ENCODE assay signal across 29 mouse cellular contexts in the genomic region with DNA sequence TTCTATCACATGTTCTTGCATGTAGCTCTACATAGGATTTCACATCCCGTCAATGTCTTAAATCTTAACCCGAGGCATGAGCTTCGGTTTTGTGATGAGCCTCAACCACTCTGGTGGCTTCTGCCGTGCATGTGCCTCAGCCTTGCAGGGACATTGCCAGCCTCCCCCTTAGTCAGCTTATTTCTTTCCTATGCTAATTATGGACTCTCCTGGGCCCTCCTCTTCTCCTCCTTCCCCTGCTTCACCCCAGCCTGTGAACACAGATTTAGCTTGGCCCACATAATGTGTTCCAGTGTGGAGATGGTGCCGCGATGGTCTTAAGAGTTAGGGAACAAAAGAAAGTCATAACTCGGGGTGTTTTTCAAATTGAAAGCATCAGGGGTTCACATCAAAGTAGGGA.
"Had no signal": no experiment of that assay in that cellular context is flagged by ENCODE, and none has a peak within 500 bp of the region (broad histone marks: within the 10 kb centered on the region; RNA-seq: fewer than 3 reads in every experiment).

No protein-coding gene starts in this region.

- H3K4me3 ChIP-seq: limb, embryonic 10.5 days; limb, embryonic 12.5 days; limb, embryonic 13.5 days; limb, embryonic 15.5 days; liver, embryonic 12.5 days; liver, embryonic 13.5 days; liver, embryonic 15.5 days; lung, embryonic 15.5 days; megakaryocyte, embryonic 14.5 days; midbrain, embryonic 10.5 days; midbrain, embryonic 12.5 days; midbrain, embryonic 13.5 days; midbrain, embryonic 15.5 days; myocyte had no signal

- H3K27ac ChIP-seq: limb, embryonic 10.5 days; limb, embryonic 12.5 days; limb, embryonic 13.5 days; limb, embryonic 15.5 days; liver, embryonic 12.5 days; liver, embryonic 13.5 days; liver, embryonic 14.5 days; liver, embryonic 15.5 days; lung, embryonic 15.5 days; macrophage; midbrain, embryonic 10.5 days; midbrain, embryonic 12.5 days; midbrain, embryonic 13.5 days; midbrain, embryonic 15.5 days had no signal

- H3K4me1 ChIP-seq: liver, embryonic 12.5 days; liver, embryonic 13.5 days; liver, embryonic 15.5 days had no signal

- DNase-seq: left cerebral cortex, postnatal 4 days; liver; liver, embryonic 13.5 days; liver, postnatal 0 days; lung, adult 18-20 months; lung, adult 2 months; lung, embryonic 14.5 days; lung, postnatal 10 days; lung, postnatal 14 days; lung, postnatal 36 days; lung, postnatal 4 days; midbrain, embryonic 14.5 days had no signal

- ATAC-seq: liver, embryonic 12.5 days; liver, postnatal 0 days; lung, postnatal 0 days; midbrain, embryonic 13.5 days; midbrain, embryonic 15.5 days; midbrain, embryonic 16.5 days had no signal
